Mouse (Mus musculus): ENCODE data around the gene Synm.

Synm gene

DNA sequence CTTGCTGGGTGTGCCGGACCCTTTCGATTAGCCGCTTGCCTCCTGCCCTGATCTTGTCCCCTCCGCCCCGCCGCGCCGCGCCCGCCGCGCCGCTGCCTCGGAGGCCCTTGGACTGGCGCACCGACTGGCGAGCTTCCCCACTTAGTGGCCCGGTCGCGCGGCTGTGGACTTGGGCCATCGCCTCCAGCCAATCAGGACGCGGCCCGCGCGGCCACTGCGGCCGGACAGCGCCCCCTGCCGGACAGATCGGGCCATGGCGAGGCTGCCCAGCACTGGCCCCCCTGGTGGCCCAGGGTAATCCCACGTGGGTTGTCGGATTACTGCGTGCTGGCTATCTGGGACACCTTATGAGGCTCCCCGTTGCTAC is at the start of gene Synm:
TSS of gene Synm (minus strand) at position 114 of the 367 bp plus-strand sequence.
- POLR2A ChIA-PET = interaction anchor here (0.8 to 2.5 kb wide), 33 partner anchors 11 to 370 kb away, joined by 3 to 17 read pairs (median 4); partner anchors contain the start of genes Lrrc28 (in 1 of the 4) and Ttc23 (in 1 of the 4)
- CTCF ChIA-PET = interaction anchor here (0.5 to 5.7 kb wide), 99 partner anchors 8 to 1306 kb away, joined by 3 to 59 read pairs (median 4); partner anchors contain the start of gene Ttc23 (in 1 of the 4)

GRCm38 (mm10) chr7:67803857-67804215 is 44.3 kb upstream of the Synm start:
- ChIA-PET POLR2A (interaction anchor here (0.5 to 1.6 kb wide), 12 partner anchors 10 to 471 kb away, joined by 3 to 9 read pairs (median 4); partner anchors contain the start of gene Synm (in 1 of the 4)), CTCF (interaction anchor here (0.5 to 2.9 kb wide), 49 partner anchors 9 to 596 kb away, joined by 3 to 22 read pairs (median 4); partner anchors contain the start of gene Synm (in 3 of the 4))

DNA sequence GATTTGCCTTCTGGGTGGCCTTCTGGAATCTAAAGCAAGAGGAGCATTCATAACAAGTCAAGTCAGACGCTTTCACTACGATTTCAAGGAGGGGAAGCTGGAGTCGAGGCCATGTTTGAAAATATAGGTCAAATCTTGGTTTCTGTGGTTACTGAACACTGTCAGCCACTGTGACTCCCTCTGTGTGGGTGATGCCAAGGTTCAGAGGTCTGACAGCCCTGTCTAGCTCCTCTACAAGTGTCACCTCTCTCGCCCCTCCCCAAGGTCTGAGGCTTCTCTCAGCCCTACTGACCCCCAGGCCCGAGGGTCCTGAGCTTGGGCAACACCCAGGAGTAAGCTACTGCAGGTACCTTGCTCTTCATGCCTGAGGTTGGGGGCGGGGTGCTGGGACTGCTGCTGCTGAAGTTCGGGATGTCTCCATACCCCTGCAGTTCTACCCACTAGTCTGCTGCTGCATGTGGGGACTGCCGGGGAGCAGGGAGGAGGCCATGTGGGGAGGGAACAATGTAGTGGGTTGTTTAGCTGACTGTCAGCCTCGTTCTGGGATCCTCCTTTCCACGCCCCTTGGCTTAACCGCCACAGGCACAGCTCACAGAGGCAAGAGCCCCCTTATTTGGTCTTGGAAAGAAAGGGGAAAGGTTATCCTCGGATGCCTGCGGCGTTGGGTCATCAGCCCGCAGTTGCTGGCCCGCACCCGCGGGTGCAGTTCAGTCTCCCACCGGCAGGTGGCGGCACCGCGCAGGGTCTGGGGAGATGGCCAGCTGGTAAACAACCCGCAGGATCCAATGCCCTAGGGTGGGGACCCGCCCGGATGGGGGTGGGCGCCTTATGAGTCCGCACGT is 43.7 kb upstream of the Synm start:
- ChIA-PET POLR2A (interaction anchor here (0.5 to 1.6 kb wide), 14 partner anchors 10 to 472 kb away, joined by 3 to 9 read pairs (median 4); partner anchors contain the start of gene Synm (in 1 of the 4)), CTCF (interaction anchor here (0.5 to 2.9 kb wide), 53 partner anchors 10 to 596 kb away, joined by 3 to 22 read pairs (median 4); partner anchors contain the start of gene Synm (in 3 of the 4))

DNA sequence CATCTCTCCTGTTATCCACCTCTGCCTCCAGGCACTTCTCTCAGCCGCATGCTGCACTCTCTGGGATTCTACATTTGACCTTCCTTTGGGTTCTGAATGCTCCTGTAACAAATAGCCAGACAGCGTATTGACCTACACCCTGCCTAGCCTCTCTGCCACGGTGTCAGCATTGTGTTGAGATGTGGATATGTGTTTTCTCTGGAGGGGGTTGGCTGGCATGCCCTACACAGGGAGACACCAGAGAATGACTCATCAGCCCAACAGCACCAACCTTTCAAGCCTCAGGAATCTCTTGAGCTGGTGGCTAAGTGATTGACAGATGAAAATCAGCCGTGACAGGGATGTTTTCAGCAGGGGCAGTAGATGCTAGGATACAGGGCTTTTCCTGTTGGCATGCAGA is 41.5 kb upstream of the Synm start:
- POLR2A ChIA-PET = no interaction called here

GRCm38 (mm10) chr7:67800547-67800946 is 41.0 kb upstream of the Synm start:
- ChIA-PET CTCF (no interaction called here), POLR2A (no interaction called here)

More for the DNA sequence above, 41.5 kb upstream of the Synm start:
- CTCF ChIA-PET = no interaction called here

DNA sequence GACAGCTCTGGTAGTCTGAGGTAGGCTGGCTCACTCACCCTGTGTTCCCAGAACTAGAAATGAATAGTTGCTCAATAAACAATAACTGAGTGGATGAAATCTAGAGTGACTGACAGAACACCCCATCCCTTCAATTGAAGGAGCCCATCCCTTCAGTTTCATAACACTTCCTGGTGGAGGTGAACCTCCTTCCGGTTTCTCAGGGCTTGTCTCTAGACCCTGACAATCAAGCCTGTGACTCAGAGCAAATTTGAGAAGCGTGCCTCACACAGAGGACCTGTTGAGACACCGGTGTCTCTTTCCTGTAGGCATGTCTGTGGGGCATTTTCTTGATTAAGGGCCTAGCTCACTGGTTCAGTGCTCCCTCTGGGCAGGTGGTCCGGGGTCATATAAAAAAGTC is 38.9 kb upstream of the Synm start:
- POLR2A ChIA-PET = no interaction called here
- CTCF ChIA-PET = interaction anchor here in 2 of 4 experiments (0.5 to 1.6 kb wide), 3 partner anchors 10 to 444 kb away, joined by 3 read pairs; no protein-coding TSS in a partner anchor

GRCm38 (mm10) chr7:67797065-67797464 is 37.5 kb upstream of the Synm start:
- ChIA-PET CTCF (interaction anchor here in 1 of 4 experiments (1.6 kb wide), 1 partner anchor 8 kb away, joined by 3 read pairs; no protein-coding TSS in a partner anchor), POLR2A (no interaction called here)

DNA sequence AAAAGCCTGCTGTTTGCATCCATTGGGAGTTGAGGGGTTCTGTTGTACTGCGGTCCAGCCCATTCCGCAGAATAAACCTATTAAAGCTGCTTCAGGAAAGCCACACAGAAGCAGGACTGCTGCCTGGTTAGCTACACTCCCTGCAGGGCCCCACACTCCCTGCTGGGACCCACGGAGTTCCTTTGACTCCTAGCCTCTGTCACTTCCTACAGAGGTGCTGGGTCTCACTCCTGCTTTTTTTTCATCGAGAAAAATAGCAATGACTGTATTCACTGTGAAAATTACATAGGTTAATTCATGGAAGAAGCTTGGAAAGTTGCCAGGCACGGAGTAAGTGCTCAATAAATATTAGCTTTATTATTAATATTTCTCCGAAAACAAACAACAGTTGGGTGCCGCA is 33.9 kb upstream of the Synm start:
- POLR2A ChIA-PET = interaction anchor here in 1 of 4 experiments (0.5 kb wide), 1 partner anchor 163 kb away, joined by 4 read pairs; no protein-coding TSS in a partner anchor
- CTCF ChIA-PET = interaction anchor here in 3 of 4 experiments (0.6 to 2.8 kb wide), 3 partner anchors 10 to 484 kb away, joined by 3 to 8 read pairs (median 4); no protein-coding TSS in a partner anchor

- CTCF ChIA-PET = interaction anchor here in 3 of 4 experiments (0.7 to 4.2 kb wide), 7 partner anchors 12 to 511 kb away, joined by 3 to 30 read pairs (median 4); partner anchors contain the start of gene Synm (in 1 of the 3)
- POLR2A ChIA-PET = interaction anchor here in 1 of 4 experiments (0.6 kb wide), 1 partner anchor 339 kb away, joined by 3 read pairs; no protein-coding TSS in a partner anchor
Measured at GRCm38 (mm10) chr7:67791256-67791655, 31.7 kb upstream of the Synm start.

- ChIA-PET CTCF (interaction anchor here (0.5 to 4.2 kb wide), 54 partner anchors 8 to 581 kb away, joined by 3 to 30 read pairs (median 4); partner anchors contain the start of gene Synm (in 2 of the 4)), POLR2A (interaction anchor here in 3 of 4 experiments (0.6 to 2.0 kb wide), 10 partner anchors 15 to 1494 kb away, joined by 3 to 6 read pairs (median 3); no protein-coding TSS in a partner anchor)
Measured at GRCm38 (mm10) chr7:67788713-67789112, 29.2 kb upstream of the Synm start.

- CTCF ChIA-PET = interaction anchor here (0.5 to 4.2 kb wide), 17 partner anchors 16 to 1078 kb away, joined by 3 to 30 read pairs (median 6); partner anchors contain the start of gene Synm (in 2 of the 4)
- POLR2A ChIA-PET = interaction anchor here in 1 of 4 experiments (2.0 kb wide), 1 partner anchor 164 kb away, joined by 6 read pairs; no protein-coding TSS in a partner anchor
Measured at GRCm38 (mm10) chr7:67787861-67788260, 28.3 kb upstream of the Synm start.

GRCm38 (mm10) chr7:67776636-67777305 is 17.2 kb upstream of the Synm start:
- CTCF ChIA-PET = interaction anchor here in 2 of 4 experiments (0.7 to 2.1 kb wide), 4 partner anchors 12 to 430 kb away, joined by 3 to 10 read pairs (median 6); partner anchors contain the start of gene Synm (in 1 of the 2)
- POLR2A ChIA-PET = interaction anchor here in 1 of 4 experiments (1.1 kb wide), 1 partner anchor 10 kb away, joined by 3 read pairs; no protein-coding TSS in a partner anchor

- POLR2A ChIA-PET = interaction anchor here in 1 of 4 experiments (1.9 kb wide), 1 partner anchor 8 kb away, joined by 4 read pairs; no protein-coding TSS in a partner anchor
- CTCF ChIA-PET = interaction anchor here in 2 of 4 experiments (1.2 to 2.1 kb wide), 3 partner anchors 13 to 16 kb away, joined by 3 to 10 read pairs (median 8); partner anchors contain the start of gene Synm (in 2 of the 2)
Measured at GRCm38 (mm10) chr7:67775623-67776022, 16.1 kb upstream of the Synm start.

DNA sequence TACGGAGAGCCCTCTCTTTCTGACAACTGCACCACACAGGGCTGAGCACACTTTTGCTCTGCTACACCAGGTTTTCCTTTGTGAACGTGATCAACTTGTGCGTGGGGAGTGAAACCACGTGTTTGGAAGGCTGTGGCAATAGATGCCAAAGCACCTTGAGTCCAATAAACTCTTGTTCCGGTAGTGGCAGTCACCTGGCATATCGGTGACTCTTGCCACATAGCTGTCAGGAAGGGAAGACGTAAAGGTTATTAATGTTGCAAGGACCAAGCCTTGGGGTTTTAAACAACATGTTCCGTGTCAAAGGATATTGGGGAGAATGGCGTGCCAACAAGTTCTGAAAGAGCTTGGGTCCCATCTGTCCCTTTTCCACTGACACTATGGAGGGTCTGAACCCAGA is 12.7 kb upstream of the Synm start:
- ChIA-PET POLR2A (no interaction called here), CTCF (interaction anchor here in 2 of 4 experiments (0.7 to 1.2 kb wide), 2 partner anchors 13 to 16 kb away, joined by 3 to 4 read pairs; no protein-coding TSS in a partner anchor)

DNA sequence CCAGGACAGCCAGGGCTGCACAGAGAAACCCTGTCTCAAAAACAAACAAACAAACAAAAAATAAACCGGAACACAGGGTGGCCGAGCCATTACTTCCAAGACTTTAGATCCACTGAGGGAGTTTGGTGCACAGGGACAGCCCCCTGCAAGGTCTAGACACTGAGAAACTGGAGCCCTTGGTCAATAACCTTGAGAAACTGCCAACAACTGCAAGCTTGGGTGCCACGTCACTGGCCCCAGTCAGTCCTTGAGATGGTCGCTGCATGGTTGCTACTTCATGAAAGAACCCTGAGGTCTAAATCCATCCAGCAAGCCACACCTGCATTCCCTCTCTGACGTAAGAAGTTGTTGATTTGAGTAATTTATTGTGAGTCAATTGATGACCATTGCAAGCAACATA is 9.9 kb upstream of the Synm start:
- ChIA-PET CTCF (no interaction called here), POLR2A (no interaction called here)

GRCm38 (mm10) chr7:67768125-67768524 is 8.6 kb upstream of the Synm start:
- CTCF ChIA-PET = interaction anchor here in 1 of 4 experiments (0.9 kb wide), 1 partner anchor 9 kb away, joined by 3 read pairs; the partner anchor contains the start of gene Synm
- POLR2A ChIA-PET = no interaction called here

DNA sequence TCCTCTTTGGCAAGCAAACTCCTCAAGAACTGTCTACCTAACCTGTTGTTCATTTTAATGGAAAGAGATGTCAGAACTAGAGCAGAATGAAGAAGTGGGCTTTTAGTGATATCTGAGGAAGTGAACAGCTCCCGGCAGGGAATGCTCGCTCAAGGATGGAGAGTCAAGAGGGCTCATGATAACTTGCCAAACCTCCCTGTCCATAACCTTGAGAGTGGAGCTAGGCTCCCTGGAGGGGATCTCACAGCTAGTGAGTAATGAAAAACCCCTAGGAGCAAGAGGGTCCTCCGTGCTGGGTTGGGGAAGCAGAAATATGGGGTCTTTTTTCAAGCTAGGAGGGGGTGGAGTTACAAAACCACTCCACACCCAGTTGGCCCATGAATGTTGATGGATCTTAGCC is 4.1 kb upstream of the Synm start:
- ChIA-PET POLR2A (interaction anchor here in 1 of 4 experiments (0.7 kb wide), 1 partner anchor 431 kb away, joined by 4 read pairs; no protein-coding TSS in a partner anchor), CTCF (no interaction called here)
